Comparison of ENCODE assay signal across 26 mouse cellular contexts in the genomic region with DNA sequence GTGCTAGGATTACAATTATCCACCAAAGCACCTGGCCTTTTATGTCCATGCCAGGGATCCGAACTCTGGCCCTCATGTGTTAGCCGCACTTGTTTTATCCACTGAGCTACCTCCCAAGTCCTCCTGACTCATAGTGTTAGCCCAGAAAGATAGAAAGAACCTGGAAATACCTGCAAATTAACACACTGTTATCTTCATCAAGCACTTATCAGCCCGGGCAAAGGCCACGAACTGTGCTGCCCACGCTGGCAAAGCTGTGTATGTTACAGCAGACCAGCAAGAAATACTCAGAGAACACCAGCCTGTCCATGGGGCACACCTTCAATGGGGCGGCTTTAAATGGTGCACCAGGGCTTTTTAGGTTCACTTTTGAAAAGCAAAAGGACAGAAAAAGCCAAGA. TPM values are rescaled to one million over a fixed set of nuclear protein-coding genes. Genes with fewer than 3 reads are reported as not detected.
A peak's percentile ranks its signal among the peaks of the same experiment; 100 is the strongest.
DNase-seq lines count a peak whose midpoint lies in the region; ATAC-seq and TF ChIP-seq lines count a peak whose summit lies in the region.
"Had no signal": no experiment of that assay in that cellular context is flagged by ENCODE, and none has a peak within 500 bp of the region (broad histone marks: within the 10 kb centered on the region; RNA-seq: fewer than 3 reads in every experiment).

No protein-coding gene starts in this region.

- H3K4me1 ChIP-seq in liver, adult 2 months (ENCODE audit: control insufficient read depth, insufficient read depth, low read length), result no peaks in the 10 kb centered on the region
- no peaks in the 10 kb centered on the region for H3K4me1 ChIP-seq in liver, embryonic 12.5 days
- no peaks in the 10 kb centered on the region for H3K4me1 ChIP-seq in intestine, postnatal 0 days (replicated peaks; ENCODE audit: control insufficient read depth, insufficient read depth, low read length)
- H3K4me1 ChIP-seq in neural tube, embryonic 15.5 days, result no peaks in the 10 kb centered on the region
- H3K4me1 ChIP-seq: embryonic facial prominence, embryonic 13.5 days; embryonic facial prominence, embryonic 15.5 days; forebrain, embryonic 10.5 days; forebrain, embryonic 12.5 days had no signal

- H3K27ac ChIP-seq in liver, adult 2 months (replicated peaks; ENCODE audit: insufficient read depth, low read depth, low read length), result 0 out of 2 replicates have a peak overlapping the region, but pooled peaks have one; percentile 10
- H3K27ac ChIP-seq in liver, embryonic 12.5 days, result no peak overlapping the region
- peak overlapping the region; percentile 54; the same call in 1 of the 2 replicates for H3K27ac ChIP-seq in intestine, postnatal 0 days (ENCODE audit: low read depth, low read length)
- no peak overlapping the region for H3K27ac ChIP-seq in neural tube, embryonic 15.5 days (replicated peaks)
- H3K27ac ChIP-seq: embryonic facial prominence, embryonic 13.5 days; embryonic facial prominence, embryonic 15.5 days; forebrain, embryonic 10.5 days; forebrain, embryonic 12.5 days had no signal

- no peaks in the 10 kb centered on the region for H3K79me2 ChIP-seq in liver, adult 2 months (ENCODE audit: control insufficient read depth, insufficient read depth, low read length)

- H3K4me3 ChIP-seq in liver, adult 2 months (ENCODE audit: insufficient read depth, low read depth, low read length), result no peak overlapping the region
- H3K4me3 ChIP-seq in liver, embryonic 12.5 days, result no peak overlapping the region
- H3K4me3 ChIP-seq in intestine, postnatal 0 days (ENCODE audit: low read depth, low read length), result no peak overlapping the region
- H3K4me3 ChIP-seq in neural tube, embryonic 15.5 days (replicated peaks), result no peak overlapping the region
- H3K4me3 ChIP-seq: embryonic facial prominence, embryonic 13.5 days; embryonic facial prominence, embryonic 15.5 days; erythroblast, embryonic 14.5 days; forebrain, embryonic 10.5 days; forebrain, embryonic 12.5 days had no signal

- WGBS in liver, adult 2 months, result 45% methylated on average over 6 of the region's 6 CpGs
- WGBS in liver, embryonic 12.5 days (ENCODE audit: insufficient replicate concordance), result 77% methylated on average over 6 of the region's 6 CpGs
- 52% methylated on average over 6 of the region's 6 CpGs for WGBS in intestine, postnatal 0 days
- 94% methylated on average over 6 of the region's 6 CpGs for WGBS in neural tube, embryonic 15.5 days

- TF ChIP-seq POLR2A in liver, adult 2 months (IDR thresholded peaks at IDR 0.05; ENCODE audit: extremely low read depth, insufficient read depth, low read length), result no peak

- H3K4me2 ChIP-seq in liver, embryonic 12.5 days, result no peak overlapping the region
- no peak overlapping the region for H3K4me2 ChIP-seq in intestine, postnatal 0 days (replicated peaks; ENCODE audit: low read depth)
- no peak overlapping the region for H3K4me2 ChIP-seq in neural tube, embryonic 15.5 days
- H3K4me2 ChIP-seq: embryonic facial prominence, embryonic 13.5 days; embryonic facial prominence, embryonic 15.5 days; forebrain, embryonic 12.5 days had no signal

- H3K9me3 ChIP-seq in liver, embryonic 12.5 days (replicated peaks), result no peaks in the 10 kb centered on the region
- no peaks in the 10 kb centered on the region for H3K9me3 ChIP-seq in intestine, postnatal 0 days (ENCODE audit: control insufficient read depth)
- H3K9me3 ChIP-seq in neural tube, embryonic 15.5 days (replicated peaks), result no peaks in the 10 kb centered on the region
- H3K9me3 ChIP-seq: embryonic facial prominence, embryonic 13.5 days; embryonic facial prominence, embryonic 15.5 days; forebrain, embryonic 10.5 days; forebrain, embryonic 12.5 days; G1E had no signal

- peaks cover 94% of the 10 kb centered on the region for H3K36me3 ChIP-seq in liver, adult 2 months (ENCODE audit: control insufficient read depth, insufficient read depth, low read length)
- H3K36me3 ChIP-seq in liver, embryonic 12.5 days, result peaks cover 76% of the 10 kb centered on the region
- H3K36me3 ChIP-seq in intestine, postnatal 0 days (ENCODE audit: control insufficient read depth, insufficient read depth), result peaks cover 16% of the 10 kb centered on the region
- 0 out of 2 replicates have a peak, but pooled peaks cover 3% of the 10 kb centered on the region for H3K36me3 ChIP-seq in neural tube, embryonic 15.5 days
- H3K36me3 ChIP-seq: G1E had no signal

- TF ChIP-seq CTCF in liver, adult 2 months (IDR thresholded peaks at IDR 0.05; ENCODE audit: low read depth, low read length), result no peak
- TF ChIP-seq CTCF in intestine, postnatal 0 days (IDR thresholded peaks at IDR 0.05; ENCODE audit: low read depth), result no peak

- peak; percentile 43 for DNase-seq in liver, adult 2 months (ENCODE audit: extremely low read depth, low read depth, low spot score)
- DNase-seq in urinary bladder, postnatal 4 days (ENCODE audit: low spot score in 2 of 2), result no peak
- DNase-seq: adrenal gland, adult 8-10 months; adrenal gland, postnatal 14 days; adrenal gland, postnatal 36 days; B cell, adult 2 months; cerebellum, adult 11-12 months; cerebellum, adult 2 months; cerebellum, adult 9-10 months; cerebellum, postnatal 10 days; cerebellum, postnatal 25 days had no signal

- H3K9ac ChIP-seq in liver, adult 2 months (ENCODE audit: low read depth, low read length), result no peak overlapping the region
- H3K9ac ChIP-seq in liver, embryonic 12.5 days, result no peak overlapping the region
- no peak overlapping the region for H3K9ac ChIP-seq in intestine, postnatal 0 days (ENCODE audit: low read depth, low read length)
- no peak overlapping the region for H3K9ac ChIP-seq in neural tube, embryonic 15.5 days (replicated peaks)
- H3K9ac ChIP-seq: embryonic facial prominence, embryonic 13.5 days; embryonic facial prominence, embryonic 15.5 days; forebrain, embryonic 12.5 days had no signal

- no peak for ATAC-seq in liver, embryonic 12.5 days
- ATAC-seq in intestine, postnatal 0 days, result peak; percentile 90
- ATAC-seq in neural tube, embryonic 15.5 days (ENCODE audit: low FRiP score), result no peak
- ATAC-seq: activated CD4-positive, CD25-positive, alpha-beta regulatory T cell, adult 4 months; CD4-positive, CD25-positive, alpha-beta regulatory T cell, adult 4 months; forebrain, embryonic 14.5 days; forebrain, embryonic 16.5 days; Patski had no signal

- H3K27me3 ChIP-seq in liver, adult 2 months (ENCODE audit: control insufficient read depth, insufficient read depth, low read length), result no peaks in the 10 kb centered on the region
- no peaks in the 10 kb centered on the region for H3K27me3 ChIP-seq in liver, embryonic 12.5 days (replicated peaks)
- H3K27me3 ChIP-seq in intestine, postnatal 0 days (replicated peaks; ENCODE audit: control insufficient read depth, insufficient read depth, low read length), result no peaks in the 10 kb centered on the region
- no peaks in the 10 kb centered on the region for H3K27me3 ChIP-seq in neural tube, embryonic 15.5 days (replicated peaks)
- H3K27me3 ChIP-seq: CH12.LX; embryonic facial prominence, embryonic 13.5 days; embryonic facial prominence, embryonic 15.5 days; Patski had no signal

RNA-seq across cellular contexts. Expression of gene Fn1, which starts 29.4 kb away (rescaled TPM):
- total RNA-seq in liver, adult 2 months (2014; rRNA removed), result 530 and 615 TPM in 2 replicates
- polyA plus RNA-seq in liver, adult 2 months (2012; rRNA removed), result 649 and 698 TPM in 2 replicates
- polyA plus RNA-seq in liver, embryonic 12.5 days (2016; fragmentation: Nextera tagmentation; extraction: Ambion mirVana), result 89.2 and 92.0 TPM in 2 replicates
- polyA plus RNA-seq in intestine, postnatal 0 days (2015; fragmentation: Nextera tagmentation; extraction: Ambion mirVana), result 38.3 and 43.1 TPM in 2 replicates
- 27.1 and 51.2 TPM in 2 replicates for polyA plus RNA-seq in neural tube, embryonic 15.5 days (2015; fragmentation: Nextera tagmentation; extraction: Ambion mirVana)

Comparison
In these comparisons a context has a peak if more than half of its experiments do, and no peak if none do; other contexts are left out.
1. H3K27ac ChIP-seq: peak in liver, adult 2 months (single experiment) and intestine, postnatal 0 days (single experiment); none in liver, embryonic 12.5 days (single experiment) and neural tube, embryonic 15.5 days (single experiment).